Mouse (Mus musculus) bone marrow, adult 2 months (tissue): ENCODE data around the gene Cd151.

ENCODE experiments used
- CTCF ChIP-seq: fragments of 200-500 bp; IDR thresholded peaks from 2 replicates; pipeline ENCODE4 v1.5.1; 2011; ENCODE audit warnings: low read length, control low read depth; ENCODE audit not compliant: control insufficient read depth, insufficient read depth
- POLR2A ChIP-seq: fragments of 200-500 bp; IDR thresholded peaks from 2 replicates; pipeline ENCODE4 v1.6.1; 2011; ENCODE audit warnings: low read depth, mild to moderate bottlenecking, control low read depth, low read length, borderline replicate concordance; ENCODE audit not compliant: control insufficient read depth

DNA sequence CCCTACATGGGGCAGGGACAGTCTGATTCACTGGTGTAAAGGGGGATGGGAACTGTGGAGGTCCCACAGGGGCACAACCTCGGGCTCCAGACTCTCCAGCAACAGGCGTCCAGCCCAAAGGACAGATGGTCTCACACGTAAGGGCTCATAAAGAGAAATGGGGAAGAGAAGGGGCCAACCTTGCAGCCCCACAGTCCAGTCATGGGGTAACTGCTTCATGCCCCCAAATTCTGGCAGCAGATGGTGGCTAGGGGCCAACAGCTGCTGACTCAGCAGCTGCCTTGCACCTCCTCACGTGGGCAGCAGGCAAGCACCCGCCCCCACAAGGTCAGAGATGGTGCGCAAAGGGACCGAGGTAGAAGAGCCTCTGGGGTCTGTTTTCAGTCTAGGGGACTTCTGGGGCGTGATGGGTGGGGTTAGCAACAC, 35.0 kb upstream of the Cd151 start:
- TF ChIP-seq POLR2A, result no peak
- TF ChIP-seq CTCF, result no peak
